Mouse (Mus musculus) heart, adult 2 months (tissue): ENCODE data around the gene Tmem145. TPM values are rescaled to one million over a fixed set of nuclear protein-coding genes. Genes with fewer than 3 reads are reported as not detected.

Experiments used
- DNase-seq, 2 experiments: peaks; one replicate each; pipeline ENCODE4 v3.0.0; 2021
- H3K27ac ChIP-seq: fragments of 200-600 bp; 2 replicates; pipeline ENCODE4 v1.8.1; 2022
- H3K27me3 ChIP-seq: fragments of 200-500 bp; 2 replicates; pipeline ENCODE4 v1.6.1; 2012; ENCODE audit warnings: mild to moderate bottlenecking, low read length, inconsistent platforms, mixed read lengths; ENCODE audit not compliant: control insufficient read depth, insufficient read depth
- H3K36me3 ChIP-seq: fragments of 200-500 bp; 2 replicates; pipeline ENCODE4 v1.6.1; 2012; ENCODE audit warnings: low read length, inconsistent platforms; ENCODE audit not compliant: control insufficient read depth, insufficient read depth
- H3K4me1 ChIP-seq: fragments of 200-500 bp; 2 replicates; pipeline ENCODE4 v1.6.1; 2011; ENCODE audit warnings: low read length; ENCODE audit not compliant: control insufficient read depth, insufficient read depth
- H3K4me3 ChIP-seq: fragments of 200-600 bp; 2 replicates; pipeline ENCODE4 v1.8.1; 2022
- H3K79me2 ChIP-seq: fragments of 200-500 bp; replicated peaks from 2 replicates; pipeline ENCODE4 v1.6.1; 2012; ENCODE audit warnings: mild to moderate bottlenecking, inconsistent platforms, low read length, moderate library complexity, mixed read lengths; ENCODE audit not compliant: control insufficient read depth, insufficient read depth
- H3K9ac ChIP-seq: fragments of 200-500 bp; 2 replicates; pipeline ENCODE4 v1.6.1; 2012; ENCODE audit warnings: low read depth, mild to moderate bottlenecking, control low read depth, inconsistent platforms, low read length, mixed read lengths
- CTCF ChIP-seq: fragments of 200-600 bp; IDR thresholded peaks from 2 replicates; pipeline ENCODE4 v1.8.1; 2022; ENCODE audit warnings: antibody characterized with exemption, mild to moderate bottlenecking, moderate library complexity
- EP300 ChIP-seq: fragments of 200-500 bp; IDR thresholded peaks from 2 replicates; pipeline ENCODE4 v1.6.1; 2011; ENCODE audit warnings: low read depth, low read length, control low read depth; ENCODE audit not compliant: insufficient read depth
- POLR2A ChIP-seq: fragments of 200-500 bp; IDR thresholded peaks from 2 replicates; pipeline ENCODE4 v1.6.1; 2011; ENCODE audit warnings: mild to moderate bottlenecking, low read depth, low read length, control low read depth; ENCODE audit not compliant: insufficient read depth
- WGBS: fragments of 180-500 bp; shearing (Covaris S2); methylation state at CpG from one replicate; pipeline ENCODE4 v1.1.7; 2018; 5-methylcytosine and 5-hydroxymethylcytosine counted together
- intact Hi-C: fragments of 180-260 bp; cut with DNase I; formaldehyde crosslinking; loops from one replicate; pipeline ENCODE4 v1.15.1; 2025
- polyA plus RNA-seq: library from polyadenylated mRNA; depleted of rRNA; stranded (reverse); fragments of >200 nt; gene quantifications from 2 replicates; pipeline ENCODE4 v1.2.3, GENCODE M21; 2012; rRNA removed
- total RNA-seq, 2 experiments: library from RNA; stranded (reverse); gene quantifications; 2 replicates each; pipeline ENCODE4 v1.2.3; 2021

Tmem145 gene
- total and polyA plus RNA-seq, 3 experiments = 0.06 TPM; not detected in 2

GRCm38 (mm10) chr7:25363632-25364031, 57.7 kb downstream of the Tmem145 start:
- Histone ChIP-seq H3K27me3 (peaks cover 9% of the 10 kb centered on the region), H3K79me2 (no peaks in the 10 kb centered on the region), H3K9ac (no peak overlapping the region), H3K4me1 (no peaks in the 10 kb centered on the region), H3K4me3 (no peak overlapping the region), H3K27ac (no peak overlapping the region), H3K36me3 (no peaks in the 10 kb centered on the region)
- TF ChIP-seq EP300 = no peak
- no peak for TF ChIP-seq POLR2A
- no peak for TF ChIP-seq CTCF
- intact Hi-C loops = no loop called here
- DNase-seq = no peak
- WGBS = 94% methylated on average over 17 of the region's 17 CpGs

Other genes with a start within 250 kb of the Tmem145 start
- 1 to 10 TPM; 4.5 to 4.6 TPM for gene Grik5, start 233.8 kb upstream of the Tmem145 start, total RNA-seq
- gene Grik5, start 233.8 kb upstream of the Tmem145 start, polyA plus RNA-seq = 10.3 and 12.1 TPM in 2 replicates
- gene Zfp574, start 233.5 kb upstream of the Tmem145 start, total RNA-seq = 10 to 100 TPM in 1 of 2 experiments, 1 to 10 TPM in 1; 9.2 to 10.3 TPM
- gene Zfp574, start 233.5 kb upstream of the Tmem145 start, polyA plus RNA-seq = 11.8 and 12.6 TPM in 2 replicates
- gene Pou2f2, start 126.4 kb upstream of the Tmem145 start, total RNA-seq = under 1 TPM; 0.39 to 0.64 TPM
- gene Pou2f2, start 126.4 kb upstream of the Tmem145 start, polyA plus RNA-seq = 0.38 and 1.5 TPM in 2 replicates
- gene Dedd2, start 85.5 kb upstream of the Tmem145 start, total RNA-seq = 10 to 100 TPM; 14.3 to 18.4 TPM
- 18.7 and 21.7 TPM in 2 replicates for gene Dedd2, start 85.5 kb upstream of the Tmem145 start, polyA plus RNA-seq
- 1 to 10 TPM; 7.4 to 9.6 TPM for gene Zfp526, start 84.7 kb upstream of the Tmem145 start, total RNA-seq
- 6.9 and 8.1 TPM in 2 replicates for gene Zfp526, start 84.7 kb upstream of the Tmem145 start, polyA plus RNA-seq
- gene Gsk3a, start 68.3 kb upstream of the Tmem145 start, total RNA-seq = 10 to 100 TPM; 61.7 to 69.4 TPM
- gene Gsk3a, start 68.3 kb upstream of the Tmem145 start, polyA plus RNA-seq = 105 and 123 TPM in 2 replicates
- 10 to 100 TPM; 16.5 to 21.2 TPM for gene Erf, start 55.3 kb upstream of the Tmem145 start, total RNA-seq
- gene Erf, start 55.3 kb upstream of the Tmem145 start, polyA plus RNA-seq = 11.9 and 17.1 TPM in 2 replicates
- gene Cic, start 38.4 kb upstream of the Tmem145 start, total RNA-seq = 10 to 100 TPM; 62.8 to 62.9 TPM
- gene Cic, start 38.4 kb upstream of the Tmem145 start, polyA plus RNA-seq = 37.7 and 41.6 TPM in 2 replicates
- gene Pafah1b3, start 8.1 kb upstream of the Tmem145 start, total RNA-seq = 1 to 10 TPM; 2.4 to 3.1 TPM
- 6.6 and 9.3 TPM in 2 replicates for gene Pafah1b3, start 8.1 kb upstream of the Tmem145 start, polyA plus RNA-seq
- gene Prr19, start 4.7 kb upstream of the Tmem145 start, total RNA-seq = not detected
- not detected in 2 replicates for gene Prr19, start 4.7 kb upstream of the Tmem145 start, polyA plus RNA-seq
- 10 to 100 TPM; 28.9 to 31.7 TPM for gene Megf8, start 11.1 kb downstream of the Tmem145 start, total RNA-seq
- 21.5 and 24.8 TPM in 2 replicates for gene Megf8, start 11.1 kb downstream of the Tmem145 start, polyA plus RNA-seq
- not detected for gene Cnfn, start 63.6 kb downstream of the Tmem145 start, total RNA-seq
- not detected in 2 replicates for gene Cnfn, start 63.6 kb downstream of the Tmem145 start, polyA plus RNA-seq
- gene Lipe, start 92.6 kb downstream of the Tmem145 start, total RNA-seq = 10 to 100 TPM; 42.7 to 44.1 TPM
- 63.0 and 97.8 TPM in 2 replicates for gene Lipe, start 92.6 kb downstream of the Tmem145 start, polyA plus RNA-seq
- gene Cxcl17, start 106.8 kb downstream of the Tmem145 start, total RNA-seq = not detected
- 8.1 TPM in 1 of 2 replicates, not detected in the other for gene Cxcl17, start 106.8 kb downstream of the Tmem145 start, polyA plus RNA-seq
- 10 to 100 TPM; 13.5 to 14.6 TPM for gene Ceacam1, start 171.5 kb downstream of the Tmem145 start, total RNA-seq
- 9.8 and 17.3 TPM in 2 replicates for gene Ceacam1, start 171.5 kb downstream of the Tmem145 start, polyA plus RNA-seq
- 1 to 10 TPM; 2.6 to 3.3 TPM for gene Ceacam2, start 233.8 kb downstream of the Tmem145 start, total RNA-seq
- gene Ceacam2, start 233.8 kb downstream of the Tmem145 start, polyA plus RNA-seq = 0.06 and 0.10 TPM in 2 replicates